Mouse (Mus musculus): ENCODE measurements around the gene Mnd1. TPM values are rescaled to one million over a fixed set of nuclear protein-coding genes. Genes with fewer than 3 reads are reported as not detected.
A peak's percentile ranks its signal among the peaks of the same experiment; 100 is the strongest.

Mnd1 gene
- total RNA-seq, 2 experiments from 2014 or later = 2.8 to 3.1 TPM

DNA sequence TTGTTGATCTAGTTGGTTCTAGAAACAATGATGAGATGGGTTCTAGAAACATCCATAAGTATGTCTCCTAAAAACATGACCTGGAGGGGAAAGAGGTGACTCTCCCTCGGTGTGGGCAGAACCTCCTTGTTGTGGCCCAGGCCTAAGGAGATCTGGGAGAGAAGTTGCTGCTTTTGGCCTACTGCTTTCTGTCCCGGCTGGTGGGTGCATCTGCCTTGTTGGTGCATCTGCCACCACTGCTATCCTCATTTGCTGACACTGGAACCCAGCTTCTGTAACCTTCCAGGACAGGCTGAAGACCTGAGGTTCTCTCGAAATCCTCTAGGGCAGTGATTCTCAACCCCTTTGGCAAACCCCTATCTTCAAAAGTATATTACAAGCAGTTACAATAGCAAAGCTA lies 9.8 kb upstream of the Mnd1 start:
- no peak for DNase-seq (ENCODE audit: low spot score in 2 of 2)

DNA sequence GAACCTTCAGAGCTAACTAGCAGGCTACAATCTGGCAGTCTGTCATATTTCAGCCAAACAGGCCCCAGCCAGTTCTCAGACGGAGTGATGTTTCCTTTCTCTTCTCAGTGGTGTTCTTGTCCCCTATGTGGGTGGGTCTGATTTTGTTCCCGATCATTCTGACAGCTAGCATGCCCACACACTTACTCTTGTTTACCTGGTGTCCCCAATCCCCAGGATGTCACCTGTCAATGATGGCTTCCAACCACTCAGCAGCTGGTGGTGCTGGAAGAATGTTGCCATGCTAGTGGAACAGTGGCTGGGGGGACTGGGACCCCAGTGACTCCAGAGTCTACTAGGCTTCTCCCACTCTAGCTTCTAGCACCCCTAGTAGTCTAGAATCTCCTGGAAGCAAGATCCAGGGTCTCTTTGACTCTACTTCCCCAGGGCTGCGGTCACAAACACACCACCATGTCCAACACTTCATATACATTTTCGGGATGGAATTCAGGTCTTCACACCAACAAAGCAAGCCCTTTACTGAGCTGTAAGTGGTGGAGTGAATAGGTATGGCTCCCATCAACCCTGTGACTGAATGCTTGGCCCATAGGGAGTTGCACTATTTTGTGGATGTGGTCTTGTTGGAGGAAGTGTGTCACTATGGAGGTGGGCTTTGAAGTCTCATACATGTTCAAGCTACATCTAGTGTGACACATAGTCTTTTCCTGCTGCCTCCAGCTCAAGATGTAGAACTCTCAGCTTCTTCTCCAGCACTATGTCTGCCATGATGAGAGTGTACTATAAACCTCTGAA lies 2.2 kb upstream of the Mnd1 start:
- DNase-seq (ENCODE audit: low spot score in 2 of 2) = no peak

DNA sequence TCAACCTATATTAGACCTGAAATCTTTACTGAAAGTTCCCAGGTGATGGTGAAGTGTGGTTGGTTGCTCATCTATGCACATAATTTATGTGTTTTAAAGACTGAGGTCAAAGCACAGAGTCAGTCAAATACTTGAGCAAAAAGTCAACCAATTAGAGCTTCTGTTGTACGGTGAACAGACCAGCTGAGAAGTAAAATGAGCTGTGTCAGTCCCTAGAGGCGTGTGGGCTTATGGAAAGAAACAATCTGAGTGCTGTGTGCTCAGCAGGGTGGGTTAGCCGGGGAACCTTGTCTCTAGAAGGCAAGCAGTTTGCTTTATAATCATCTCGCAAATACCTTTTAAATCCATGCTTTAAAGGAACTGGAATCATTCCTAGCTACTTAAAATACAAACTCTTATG lies 1.4 kb upstream of the Mnd1 start:
- DNase-seq (ENCODE audit: low spot score in 2 of 2) = no peak

DNA sequence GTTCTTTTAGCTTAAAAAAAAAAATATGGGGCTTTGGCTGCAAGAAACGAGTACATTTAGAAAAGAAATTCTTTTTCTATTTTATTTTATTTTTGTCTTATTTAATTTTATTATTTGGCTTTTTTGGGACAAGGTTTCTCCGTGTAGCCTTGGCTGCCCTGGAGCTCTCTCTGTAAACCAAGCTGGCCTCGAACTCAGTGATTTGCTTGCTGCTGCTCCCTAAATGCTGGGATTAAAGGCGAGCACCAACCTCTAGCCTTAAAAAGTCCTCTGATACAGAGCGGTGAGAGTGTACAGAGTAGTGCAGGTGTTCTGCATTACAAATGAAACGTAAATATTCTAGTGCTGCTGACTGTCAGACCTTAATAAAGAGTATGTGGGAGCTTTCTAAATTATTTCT lies 519 bp upstream of the Mnd1 start:
- no peak for DNase-seq (ENCODE audit: low spot score in 2 of 2)

DNA sequence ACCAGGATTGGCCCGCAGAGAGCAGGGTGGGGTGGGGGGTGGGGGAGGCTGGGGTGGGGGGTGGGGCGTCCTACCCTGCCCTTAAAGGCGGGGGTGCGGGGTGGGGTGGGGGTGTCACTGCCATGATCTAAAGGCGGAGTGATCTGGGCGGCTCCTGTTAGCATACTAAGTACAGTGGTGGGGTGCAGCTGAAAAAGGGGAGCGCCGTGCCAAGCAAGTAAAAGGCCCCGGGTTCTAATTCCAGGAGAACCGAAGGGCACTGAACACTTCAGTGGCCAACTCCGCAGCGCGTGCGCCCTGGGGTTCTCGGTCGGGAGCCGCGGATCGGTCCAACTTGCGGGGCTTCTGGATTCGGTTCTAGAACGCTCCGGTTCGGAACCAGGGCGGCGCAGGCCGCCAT lies 440 bp downstream of the Mnd1 start:
- DNase-seq (ENCODE audit: low spot score in 2 of 2) = no peak

DNA sequence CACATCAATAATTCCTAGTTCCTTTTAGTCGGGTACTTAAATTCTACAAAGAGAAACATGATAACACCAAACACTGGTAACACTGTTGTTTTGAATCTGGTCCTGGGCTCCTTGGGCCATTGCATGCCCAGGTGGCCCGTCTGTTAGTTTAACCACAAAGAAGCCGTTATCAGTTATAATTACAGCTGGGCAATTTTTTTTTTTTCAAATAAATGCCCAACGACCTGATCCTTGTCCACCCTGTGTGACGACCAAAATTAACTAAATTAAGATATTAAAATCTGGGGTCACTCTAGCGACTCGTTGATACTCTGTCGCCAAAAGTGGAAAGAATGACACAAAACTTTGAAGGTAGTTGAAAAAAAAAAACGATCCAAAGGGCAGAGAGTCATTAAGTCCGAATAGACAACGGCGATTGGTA lies 855 bp downstream of the Mnd1 start:
- no peak for DNase-seq (ENCODE audit: low spot score in 2 of 2)

DNA sequence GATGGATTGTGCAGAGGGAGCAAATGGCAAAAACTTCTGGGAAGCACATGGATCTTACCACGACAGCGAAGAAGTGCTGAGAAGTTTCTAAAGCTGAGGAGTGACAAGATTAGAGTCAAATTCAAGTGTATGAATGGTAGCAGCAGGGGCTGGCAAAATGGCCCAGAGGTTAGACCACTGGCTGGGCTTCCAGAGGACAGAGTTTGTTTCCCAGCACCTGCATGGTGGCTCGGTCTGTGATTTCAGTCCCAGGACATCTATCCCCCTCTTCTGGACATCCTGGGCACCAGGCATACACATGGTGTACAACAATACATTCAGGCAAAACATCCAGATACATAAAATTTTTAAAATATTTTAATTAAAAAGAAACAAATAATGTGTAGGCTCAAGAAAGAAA lies 5.8 kb downstream of the Mnd1 start:
- DNase-seq (ENCODE audit: low spot score in 2 of 2) = no peak

DNA sequence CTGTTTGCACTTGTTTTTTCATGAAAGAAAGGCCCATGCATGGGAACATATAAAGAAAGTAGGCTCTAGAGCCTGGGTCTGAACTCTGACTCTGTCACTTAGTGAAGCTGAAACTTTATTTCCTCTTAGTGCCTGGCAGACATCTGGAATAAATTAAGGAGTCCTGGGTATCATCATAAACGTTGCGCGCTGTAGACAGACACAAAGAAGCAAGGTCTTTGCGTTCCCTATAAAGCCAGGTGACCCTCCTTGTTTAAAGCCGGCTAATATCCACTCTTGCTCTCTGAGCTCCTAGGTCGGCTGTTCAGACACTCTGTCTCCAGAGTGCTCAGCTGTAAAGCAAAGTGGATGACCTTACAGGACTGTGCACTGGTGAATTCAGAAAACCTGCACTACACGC lies 14.6 kb downstream of the Mnd1 start:
- DNase-seq (ENCODE audit: low spot score in 2 of 2) = no peak

DNA sequence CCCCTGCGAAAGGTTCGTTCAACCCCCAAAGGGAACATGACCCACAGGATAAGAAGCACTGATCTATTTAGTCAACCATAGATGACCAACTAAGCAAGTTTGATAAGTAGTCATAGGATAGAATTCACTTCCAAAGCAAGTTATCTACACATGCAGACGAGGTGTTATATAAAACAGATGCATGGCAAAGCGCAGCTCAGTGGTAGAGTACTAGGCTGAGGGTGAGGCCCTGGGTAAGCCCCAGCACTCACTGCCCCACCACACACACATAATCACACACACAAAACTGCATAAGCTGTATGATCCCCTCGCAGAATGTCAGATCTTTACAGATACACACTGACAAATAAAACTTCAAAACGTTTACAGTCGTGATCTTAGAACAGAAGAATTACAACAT lies 19.1 kb downstream of the Mnd1 start:
- DNase-seq (ENCODE audit: low spot score in 2 of 2) = no peak

DNA sequence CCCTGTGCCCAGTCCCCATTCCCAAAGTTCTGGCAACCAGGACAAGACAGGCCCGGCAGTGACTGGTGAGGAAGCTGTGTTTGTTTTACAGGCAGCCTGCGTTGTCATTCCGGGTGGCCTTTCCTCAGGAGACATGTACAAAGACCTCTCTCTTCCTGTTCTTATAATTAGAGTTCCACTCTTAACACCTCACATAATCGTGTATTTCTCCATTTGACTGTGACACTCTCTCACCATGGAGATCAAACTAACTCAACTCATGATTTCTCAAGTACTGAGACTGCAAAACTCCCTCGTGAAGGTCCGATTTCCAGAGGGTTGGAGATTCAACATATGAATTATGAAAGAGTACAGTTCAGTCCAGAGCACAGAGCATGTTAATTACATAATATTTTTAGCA lies 19.7 kb downstream of the Mnd1 start:
- no peak for DNase-seq (ENCODE audit: low spot score in 2 of 2)

DNA sequence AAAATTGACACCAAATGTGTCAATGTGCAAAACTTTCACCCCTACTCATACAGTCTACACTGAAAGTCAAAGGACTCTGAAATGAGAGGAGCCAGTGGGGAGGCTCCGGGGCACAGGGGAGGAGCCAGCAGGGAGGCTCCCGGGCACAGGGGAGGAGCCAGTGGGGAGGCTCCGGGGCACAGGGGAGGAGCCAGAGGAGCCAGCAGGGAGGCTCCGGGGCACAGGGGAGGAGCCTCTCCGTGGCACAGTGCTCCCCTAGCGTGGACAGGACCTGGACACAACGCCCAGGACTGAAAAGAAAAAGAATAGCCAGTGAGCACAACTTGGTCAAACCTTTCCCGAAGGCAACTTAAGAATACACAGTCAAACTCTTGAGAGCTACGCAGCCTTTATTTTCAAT lies 20.2 kb downstream of the Mnd1 start:
- no peak for DNase-seq (ENCODE audit: low spot score in 2 of 2)

DNA sequence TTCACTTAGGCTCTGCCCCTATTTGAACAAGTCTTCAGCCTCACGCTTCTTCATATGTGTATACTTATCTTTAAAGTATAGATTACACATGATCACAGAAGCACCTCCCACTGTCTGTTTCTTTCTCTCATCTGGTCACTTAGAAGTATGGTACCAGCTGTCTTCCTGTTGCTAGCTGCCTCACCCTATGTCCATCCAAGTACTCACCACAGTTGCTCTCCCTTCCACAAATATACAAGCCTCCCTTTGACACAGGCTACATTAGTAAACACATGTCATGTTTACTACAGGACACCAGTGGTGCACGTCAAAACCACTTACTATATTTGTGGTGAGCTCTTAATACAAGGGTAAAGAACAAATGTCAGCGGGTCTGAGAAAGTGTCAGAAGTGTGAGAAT lies 24.2 kb downstream of the Mnd1 start:
- DNase-seq (ENCODE audit: low spot score in 2 of 2) = no peak

DNA sequence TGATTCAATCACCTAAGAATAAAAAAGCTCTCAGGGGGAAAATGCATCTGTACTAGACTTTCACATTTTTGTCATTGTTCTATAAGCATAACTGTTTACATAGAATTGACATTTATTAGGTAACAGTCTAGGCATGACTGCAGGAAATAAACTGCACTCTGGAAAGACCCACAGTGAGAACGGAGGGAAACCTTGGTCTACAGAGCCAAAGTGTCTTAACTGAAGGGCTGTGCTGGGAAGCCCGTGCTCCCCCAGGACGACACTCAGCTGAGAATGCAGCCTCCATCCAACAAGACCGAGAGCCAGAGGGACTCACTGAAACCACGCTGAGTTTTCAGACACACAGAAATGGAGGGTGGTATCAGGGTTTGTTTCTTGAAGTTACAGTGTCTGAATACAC lies 24.8 kb downstream of the Mnd1 start:
- no peak for DNase-seq (ENCODE audit: low spot score in 2 of 2)

DNA sequence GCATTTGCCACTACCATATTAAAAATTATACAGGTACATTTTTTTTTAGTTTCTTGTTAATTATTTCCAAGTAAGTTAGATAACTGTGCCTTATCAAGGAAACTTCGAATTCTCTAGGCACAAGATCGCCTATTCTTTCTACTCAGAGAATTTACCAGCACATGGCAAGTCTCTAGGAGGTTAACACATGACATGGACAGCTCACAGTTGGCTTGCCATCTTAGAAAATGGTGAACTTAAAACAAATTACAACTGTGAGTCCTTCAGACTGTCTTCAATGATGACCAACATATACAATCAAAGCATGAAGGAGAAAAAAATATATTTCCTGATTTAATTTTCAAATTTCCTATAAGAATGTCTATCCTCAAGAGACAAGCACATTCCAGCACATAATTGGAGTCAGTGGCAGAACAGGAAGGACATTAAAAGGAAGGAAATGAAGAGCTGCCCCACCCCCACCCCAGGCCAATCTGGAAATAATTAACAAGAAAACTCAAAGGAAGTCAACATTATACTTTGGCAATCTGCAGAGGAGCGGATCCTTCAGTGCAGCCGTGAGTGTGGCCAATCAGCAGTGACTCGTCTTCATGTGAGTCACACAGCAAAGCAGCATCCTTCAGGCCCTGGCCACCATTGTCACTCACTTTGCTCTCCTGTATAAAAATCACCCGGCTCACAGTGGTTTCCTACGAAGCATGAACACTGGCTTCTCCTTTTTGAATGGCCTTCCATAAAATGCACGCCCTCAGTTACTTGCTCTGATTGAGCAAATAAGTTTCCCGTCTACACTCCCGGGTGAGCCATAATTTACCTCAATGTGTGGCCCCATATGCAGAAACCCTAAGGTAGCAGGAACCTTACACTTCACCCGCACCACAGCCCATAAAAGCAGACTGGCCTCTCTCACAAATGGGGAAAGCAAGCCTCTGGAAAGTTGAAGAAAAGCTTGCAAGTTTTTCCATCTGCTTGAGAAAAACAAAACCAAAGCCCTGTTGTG lies 26.4 kb downstream of the Mnd1 start:
- no peak for DNase-seq (ENCODE audit: low spot score in 2 of 2)

DNA sequence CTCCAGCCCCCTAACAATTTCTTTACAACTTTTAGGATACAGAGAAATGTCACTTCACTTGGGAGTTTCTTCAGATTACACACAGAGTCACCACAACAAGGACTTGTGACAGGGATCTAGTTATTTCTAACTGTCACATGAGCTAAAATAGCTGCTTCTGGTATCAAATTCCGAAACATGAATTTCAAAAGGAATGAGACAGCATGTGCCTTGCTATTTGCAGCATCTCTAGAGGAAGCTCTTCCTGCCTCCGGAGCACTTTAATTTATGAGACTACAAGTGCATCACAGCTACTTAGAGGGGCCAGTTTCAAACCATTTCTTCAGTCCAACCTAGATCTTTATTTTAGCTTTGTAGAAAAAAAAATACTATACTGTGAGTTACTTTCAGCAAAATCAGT lies 28.2 kb downstream of the Mnd1 start:
- DNase-seq (ENCODE audit: low spot score in 2 of 2) = no peak

DNA sequence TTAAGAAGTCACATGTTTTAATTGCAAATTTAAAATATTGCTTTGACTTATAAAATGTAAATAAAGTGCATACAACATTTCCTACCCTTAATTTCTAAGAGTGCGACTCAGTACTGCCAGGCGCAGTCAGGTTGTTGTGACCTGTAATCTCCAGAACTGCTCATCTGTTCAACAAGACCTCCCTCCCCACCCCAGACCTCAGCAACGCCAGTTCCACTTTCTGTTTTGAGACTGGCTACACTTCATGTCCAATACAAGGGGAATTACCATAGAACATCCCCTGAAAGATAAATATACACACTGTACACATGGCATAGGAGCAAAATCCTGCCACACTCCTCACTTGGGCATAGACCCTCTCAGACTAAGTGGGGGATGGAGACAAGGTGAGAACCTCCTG lies 28.9 kb downstream of the Mnd1 start:
- no peak for DNase-seq (ENCODE audit: low spot score in 2 of 2)

DNA sequence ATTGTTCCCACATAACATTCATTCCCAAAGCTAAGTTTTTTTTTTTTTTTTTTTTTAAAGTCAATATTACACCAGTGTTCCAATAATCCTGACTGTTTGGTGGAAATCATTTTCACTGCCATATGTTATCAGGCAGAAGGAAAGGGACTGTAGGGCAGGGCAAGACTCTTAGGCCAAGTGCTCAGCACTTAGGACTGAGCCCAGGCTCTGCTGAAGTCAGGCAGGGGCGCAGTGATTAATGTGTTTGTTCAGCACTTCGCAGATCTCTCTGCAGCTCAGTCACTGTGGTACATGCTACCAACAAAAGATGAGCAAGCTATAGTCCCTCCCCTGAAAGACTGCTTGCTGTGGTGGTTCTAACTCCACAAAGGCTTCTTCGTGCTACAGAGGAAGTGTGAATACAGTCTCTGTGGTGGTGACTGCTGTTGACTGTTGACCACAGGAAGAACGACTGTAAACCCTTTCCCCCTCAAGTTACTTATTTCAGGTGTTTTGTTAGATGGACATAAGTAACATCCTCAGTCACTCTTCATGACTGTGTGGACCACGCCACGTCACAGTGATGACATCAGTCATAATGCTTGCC lies 29.8 kb downstream of the Mnd1 start:
- no peak for DNase-seq (ENCODE audit: low spot score in 2 of 2)

DNA sequence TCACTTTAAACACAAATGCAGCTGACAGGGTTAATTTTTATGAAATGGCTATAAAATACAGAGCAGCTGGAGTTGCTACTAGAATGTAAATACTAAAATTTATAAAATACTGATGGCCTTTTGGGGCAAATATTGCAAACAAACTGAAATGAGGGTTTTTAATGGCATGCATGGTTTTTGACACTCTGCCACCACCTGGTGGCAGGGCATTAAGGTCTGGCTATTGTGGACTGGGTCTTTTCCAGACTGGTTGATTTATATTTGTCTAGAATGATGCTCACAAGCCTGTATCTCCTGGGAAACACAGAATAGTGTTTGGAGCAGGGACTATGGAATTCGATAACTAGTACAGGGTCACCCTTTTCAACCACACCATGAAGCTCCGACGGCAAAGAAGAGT lies 32.1 kb downstream of the Mnd1 start:
- peak; percentile 9 to 24 for DNase-seq (ENCODE audit: low spot score in 2 of 2)

DNA sequence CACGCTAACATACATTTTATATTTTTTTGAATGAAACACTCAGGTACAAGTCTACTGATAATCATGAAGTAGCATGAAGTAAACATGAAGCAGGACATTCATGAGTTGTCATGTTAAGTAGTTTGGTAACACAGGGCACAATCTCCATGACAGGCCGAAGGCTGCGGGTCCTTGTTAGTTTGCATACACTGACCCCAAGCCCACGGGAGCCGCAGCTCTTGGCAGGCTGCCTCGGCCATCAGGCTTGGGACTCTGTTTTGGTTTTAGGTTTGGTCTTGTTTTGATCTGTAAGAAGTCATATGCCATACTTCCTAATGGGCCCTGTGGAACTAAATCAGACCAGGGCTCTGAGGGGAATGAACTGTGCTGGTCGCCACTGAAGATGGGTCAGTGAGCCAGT lies 36.9 kb downstream of the Mnd1 start:
- no peak for DNase-seq (ENCODE audit: low spot score in 2 of 2)

DNA sequence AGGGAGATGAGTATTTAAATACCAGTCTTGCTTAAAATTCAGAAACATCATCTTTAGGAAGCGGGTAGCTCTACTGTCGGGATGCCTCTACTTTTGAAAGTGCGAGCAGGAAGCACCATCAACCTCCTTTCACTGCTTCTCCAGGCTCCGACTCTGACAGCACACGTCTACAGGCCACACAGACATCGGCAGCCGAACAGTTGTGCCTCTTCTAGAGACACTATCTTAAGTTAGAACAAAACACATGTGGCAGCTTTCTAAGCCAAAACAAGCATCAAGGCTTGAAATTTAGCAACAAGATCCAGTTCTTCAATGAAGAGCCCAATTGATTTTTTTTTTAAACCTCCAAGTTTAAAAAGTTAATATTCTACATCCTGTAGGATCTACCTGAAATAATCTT lies 37.4 kb downstream of the Mnd1 start:
- DNase-seq (ENCODE audit: low spot score in 2 of 2) = no peak

DNA sequence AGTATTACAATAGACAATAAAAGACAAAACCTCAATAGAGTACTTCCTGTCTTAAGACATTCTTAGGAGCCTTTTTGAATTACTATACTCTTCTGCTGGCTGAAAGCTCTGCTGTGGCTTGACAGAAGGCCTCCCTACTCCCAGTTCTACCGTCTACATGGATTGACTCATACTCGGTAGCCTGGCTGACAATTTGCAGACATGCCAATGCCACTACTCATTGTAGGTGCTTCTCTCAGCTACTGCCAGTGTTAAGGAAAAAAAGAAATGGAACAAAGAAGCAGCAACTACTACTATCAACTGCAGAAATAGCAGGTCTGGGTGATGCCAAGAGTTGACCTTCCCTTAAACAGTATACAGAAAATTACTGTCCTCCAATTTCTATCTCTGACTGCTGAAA lies 47.0 kb downstream of the Mnd1 start:
- no peak for DNase-seq (ENCODE audit: low spot score in 2 of 2)

DNA sequence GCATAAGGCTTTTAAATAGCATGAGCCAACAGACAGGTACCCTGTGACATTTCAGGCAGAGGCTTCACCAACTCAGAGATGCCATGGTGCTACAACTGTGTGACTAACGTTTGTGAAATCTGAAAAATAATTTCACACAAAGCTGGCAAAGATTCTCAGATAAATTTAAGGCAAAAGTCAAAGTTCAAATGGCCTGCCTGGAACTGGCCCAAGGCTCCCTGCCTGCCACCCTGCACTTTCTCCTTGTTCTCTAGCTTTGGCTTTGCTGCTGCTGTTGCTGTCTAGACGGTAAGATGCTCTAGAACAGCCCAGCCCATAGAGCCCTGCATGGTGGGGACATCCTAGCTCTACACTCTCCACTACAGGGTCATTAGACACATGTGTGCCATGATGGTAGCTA lies 49.5 kb downstream of the Mnd1 start:
- DNase-seq (ENCODE audit: low spot score in 2 of 2) = no peak

Measured in layer of hippocampus, postnatal 10 days (tissue).